ENCODE assay signal across 21 mouse cellular contexts in the genomic region with DNA sequence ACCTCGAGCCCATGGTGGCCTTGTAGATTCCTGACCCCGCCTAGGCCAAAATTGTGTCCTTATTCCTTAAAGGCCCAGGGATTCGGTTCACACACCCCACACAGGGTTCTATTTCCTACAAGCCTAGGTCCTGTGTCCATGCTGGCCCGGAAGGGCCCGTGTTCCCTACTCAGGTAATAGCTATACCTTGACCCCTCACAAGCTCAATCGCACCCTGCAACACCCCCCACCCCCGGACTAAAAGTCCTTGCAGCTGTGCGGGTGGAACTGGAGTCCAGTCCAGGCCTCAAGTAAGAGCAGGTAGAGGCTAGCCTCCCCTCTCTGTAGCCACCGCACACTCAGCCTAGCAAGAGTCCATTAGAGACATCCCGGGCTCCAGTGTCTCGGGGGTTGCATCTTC. TPM values are rescaled to one million over a fixed set of nuclear protein-coding genes. Genes with fewer than 3 reads are reported as not detected.
"Had no signal": no experiment of that assay in that cellular context is flagged by ENCODE, and none has a peak within 500 bp of the region (broad histone marks: within the 10 kb centered on the region; RNA-seq: fewer than 3 reads in every experiment).

No protein-coding gene starts in this region.

- DNase-seq: lung, adult 18-20 months; lung, embryonic 14.5 days; lung, postnatal 10 days; lung, postnatal 4 days; midbrain, embryonic 14.5 days; retina, postnatal 1 day; right cerebral cortex, adult 18-20 months; right cerebral cortex, postnatal 25 days; right cerebral cortex, postnatal 4 days; spleen, adult 18-20 months; thymus, adult 2 months; thymus, postnatal 25 days; thymus, postnatal 4 days had no signal

- H3K9ac ChIP-seq: liver, embryonic 14.5 days; lung, embryonic 14.5 days; midbrain, embryonic 12.5 days; neural tube, embryonic 13.5 days; neural tube, embryonic 15.5 days had no signal

- H3K4me2 ChIP-seq: lung, embryonic 14.5 days; midbrain, embryonic 12.5 days; neural tube, embryonic 13.5 days; neural tube, embryonic 15.5 days had no signal

- H3K36me3 ChIP-seq: midbrain, embryonic 12.5 days; neural tube, embryonic 13.5 days; neural tube, embryonic 15.5 days had no signal

- H3K4me3 ChIP-seq: midbrain, embryonic 12.5 days; myocyte; neural tube, embryonic 13.5 days; neural tube, embryonic 15.5 days had no signal

- H3K27me3 ChIP-seq: midbrain, embryonic 12.5 days; neural tube, embryonic 15.5 days had no signal

- H3K27ac ChIP-seq: liver, embryonic 14.5 days; midbrain, embryonic 12.5 days; neural tube, embryonic 13.5 days; neural tube, embryonic 15.5 days had no signal

- H3K4me1 ChIP-seq: midbrain, embryonic 12.5 days; neural tube, embryonic 13.5 days; neural tube, embryonic 15.5 days had no signal

- ATAC-seq: midbrain, embryonic 16.5 days had no signal

- H3K9me3 ChIP-seq: midbrain, embryonic 12.5 days; neural tube, embryonic 13.5 days; neural tube, embryonic 15.5 days had no signal

RNA-seq across cellular contexts. Expression of a gene that starts 9.4 kb away (rescaled TPM):
- total RNA-seq: megakaryocyte, adult 5-6 weeks had no signal
- polyA plus RNA-seq: small intestine, adult 2 months had no signal
